Mouse (Mus musculus) heart, adult 2 months (tissue): ENCODE measurements around the gene C77080.

Experiments used
- CTCF ChIP-seq: fragments of 200-600 bp; IDR thresholded peaks from 2 replicates; pipeline ENCODE4 v1.8.1; 2022; ENCODE audit warnings: antibody characterized with exemption, mild to moderate bottlenecking, moderate library complexity
- EP300 ChIP-seq: fragments of 200-500 bp; IDR thresholded peaks from 2 replicates; pipeline ENCODE4 v1.6.1; 2011; ENCODE audit warnings: low read depth, low read length, control low read depth; ENCODE audit not compliant: insufficient read depth
- POLR2A ChIP-seq: fragments of 200-500 bp; IDR thresholded peaks from 2 replicates; pipeline ENCODE4 v1.6.1; 2011; ENCODE audit warnings: mild to moderate bottlenecking, low read depth, low read length, control low read depth; ENCODE audit not compliant: insufficient read depth

GRCm38 (mm10) chr4:129222019-129222925 is 38.9 kb downstream of the C77080 start:
- TF ChIP-seq CTCF (no peak), EP300 (no peak), POLR2A (no peak)
